Mouse (Mus musculus) liver, adult (tissue): ENCODE measurements around the gene Ift43.

Source experiments
- GATA4 ChIP-seq: IDR thresholded peaks from 2 replicates; pipeline ENCODE4 v1.6.1; 2014; ENCODE audit warnings: mild to moderate bottlenecking, low read length; ENCODE audit not compliant: insufficient replicate concordance

Ift43 gene

GRCm38 (mm10) chr12:86168712-86169111 lies 86.4 kb downstream of the Ift43 start:
- TF ChIP-seq GATA4 = no peak

GRCm38 (mm10) chr12:86169195-86169594 lies 86.9 kb downstream of the Ift43 start:
- no peak for TF ChIP-seq GATA4

- no peak for TF ChIP-seq GATA4
These were observed 91.0 kb downstream of the Ift43 start for GRCm38 (mm10) chr12:86173314-86173713.

GRCm38 (mm10) chr12:86174369-86174768 lies 92.0 kb downstream of the Ift43 start:
- TF ChIP-seq GATA4 = no peak

- TF ChIP-seq GATA4 = no peak
These were observed 93.2 kb downstream of the Ift43 start for GRCm38 (mm10) chr12:86175476-86175942.

- TF ChIP-seq GATA4 = no peak
These were observed 94.5 kb downstream of the Ift43 start for GRCm38 (mm10) chr12:86176675-86177339.

- TF ChIP-seq GATA4 = no peak
These were observed 96.9 kb downstream of the Ift43 start for GRCm38 (mm10) chr12:86179266-86179665.

- TF ChIP-seq GATA4 = no peak
These were observed 99.0 kb downstream of the Ift43 start for GRCm38 (mm10) chr12:86181320-86181751.

GRCm38 (mm10) chr12:86181879-86182278 lies 99.5 kb downstream of the Ift43 start:
- TF ChIP-seq GATA4 = no peak

- no peak for TF ChIP-seq GATA4
These were observed 100.1 kb downstream of the Ift43 start for GRCm38 (mm10) chr12:86182414-86182813.

- no peak for TF ChIP-seq GATA4
These were observed 105.8 kb downstream of the Ift43 start for GRCm38 (mm10) chr12:86188161-86188560.

- TF ChIP-seq GATA4 = no peak
These were observed 107.4 kb downstream of the Ift43 start for GRCm38 (mm10) chr12:86189601-86190323.

- no peak for TF ChIP-seq GATA4
These were observed 109.7 kb downstream of the Ift43 start for GRCm38 (mm10) chr12:86192036-86192449.

GRCm38 (mm10) chr12:86196944-86197343 lies 114.6 kb downstream of the Ift43 start:
- no peak for TF ChIP-seq GATA4

- TF ChIP-seq GATA4 = no peak
These were observed 121.2 kb downstream of the Ift43 start for GRCm38 (mm10) chr12:86203443-86204057.

GRCm38 (mm10) chr12:86211099-86211520 lies 128.8 kb downstream of the Ift43 start:
- no peak for TF ChIP-seq GATA4
